Mouse (Mus musculus) layer of hippocampus, adult 9-11 months (tissue): ENCODE data around the gene Tmem248.

Experiments used
- DNase-seq: peaks from one replicate; pipeline ENCODE4 v3.0.0; 2022

The Tmem248 gene

GRCm38 (mm10) chr5:130264433-130265005, 47.6 kb downstream of the Tmem248 start:
- no peak for DNase-seq

GRCm38 (mm10) chr5:130266651-130267050, 49.8 kb downstream of the Tmem248 start:
- DNase-seq = no peak

GRCm38 (mm10) chr5:130267316-130267715, 50.4 kb downstream of the Tmem248 start:
- DNase-seq = no peak

GRCm38 (mm10) chr5:130268976-130269375, 52.1 kb downstream of the Tmem248 start:
- no peak for DNase-seq

- no peak for DNase-seq
Observed at GRCm38 (mm10) chr5:130272344-130272743, 55.5 kb downstream of the Tmem248 start.

GRCm38 (mm10) chr5:130273046-130273445, 56.2 kb downstream of the Tmem248 start:
- DNase-seq = no peak

GRCm38 (mm10) chr5:130275509-130275908, 58.6 kb downstream of the Tmem248 start:
- DNase-seq = no peak

GRCm38 (mm10) chr5:130278011-130278472, 61.2 kb downstream of the Tmem248 start:
- no peak for DNase-seq

GRCm38 (mm10) chr5:130283079-130283732, 66.3 kb downstream of the Tmem248 start:
- DNase-seq = no peak

- DNase-seq = no peak
Observed at GRCm38 (mm10) chr5:130288106-130288505, 71.2 kb downstream of the Tmem248 start.

GRCm38 (mm10) chr5:130290242-130290641, 73.4 kb downstream of the Tmem248 start:
- DNase-seq = no peak

GRCm38 (mm10) chr5:130290775-130291174, 73.9 kb downstream of the Tmem248 start:
- DNase-seq = peak; percentile 80

GRCm38 (mm10) chr5:130292976-130293375, 76.1 kb downstream of the Tmem248 start:
- peak; percentile 52 for DNase-seq
